Mouse (Mus musculus): ENCODE results near the gene March6. TPM values are rescaled to one million over a fixed set of nuclear protein-coding genes. Genes with fewer than 3 reads are reported as not detected.

Gene March6
- polyA plus RNA-seq, 1 experiment from 2014 or later: 96.9 TPM

GRCm38 (mm10) chr15:31458081-31458480 is 72.8 kb downstream of the March6 start:
- WGBS: 88% methylated on average over 7 of the region's 7 CpGs
- no peak overlapping the region for H3K4me3 ChIP-seq
- H3K4me2 ChIP-seq: no peak overlapping the region
- H3K27me3 ChIP-seq (replicated peaks): no peaks in the 10 kb centered on the region
- no peak for ATAC-seq (replicated peaks)
- peaks cover 1% of the 10 kb centered on the region; the same call in 1 of the 2 replicates for H3K4me1 ChIP-seq
- H3K27ac ChIP-seq: no peak overlapping the region
- H3K9me3 ChIP-seq: no peaks in the 10 kb centered on the region
- no peak overlapping the region for H3K9ac ChIP-seq
- peaks cover 40% of the 10 kb centered on the region for H3K36me3 ChIP-seq (replicated peaks)

GRCm38 (mm10) chr15:31456381-31456780 is 74.5 kb downstream of the March6 start:
- Histone ChIP-seq H3K4me3 (no peak overlapping the region), H3K36me3 (replicated peaks) (peaks cover 27% of the 10 kb centered on the region; the same call in 1 of the 2 replicates), H3K27ac (no peak overlapping the region), H3K4me1 (peaks cover 6% of the 10 kb centered on the region), H3K9ac (no peak overlapping the region), H3K27me3 (replicated peaks) (no peaks in the 10 kb centered on the region), H3K9me3 (no peaks in the 10 kb centered on the region), H3K4me2 (no peak overlapping the region)
- ATAC-seq (replicated peaks): no peak
- WGBS: 91% methylated on average over 5 of the region's 5 CpGs

GRCm38 (mm10) chr15:31454861-31455295 is 76.0 kb downstream of the March6 start:
- ATAC-seq (replicated peaks): no peak
- Histone ChIP-seq H3K27me3 (replicated peaks) (no peaks in the 10 kb centered on the region), H3K27ac (no peak overlapping the region), H3K9me3 (no peaks in the 10 kb centered on the region), H3K4me1 (peaks cover 6% of the 10 kb centered on the region), H3K4me2 (no peak overlapping the region), H3K4me3 (no peak overlapping the region), H3K9ac (no peak overlapping the region), H3K36me3 (replicated peaks) (peaks cover 13% of the 10 kb centered on the region; the same call in 1 of the 2 replicates)
- WGBS: 75% methylated on average over 7 of the region's 7 CpGs

- H3K27me3 ChIP-seq (replicated peaks): no peaks in the 10 kb centered on the region
- no peaks in the 10 kb centered on the region for H3K9me3 ChIP-seq
- 53% methylated on average over 10 of the region's 10 CpGs for WGBS
- peak overlapping the region; percentile 72 for H3K4me2 ChIP-seq
- peak overlapping the region; percentile 86 for H3K27ac ChIP-seq
- 0 out of 2 replicates have a peak overlapping the region, but pooled peaks have one; percentile 70 for H3K9ac ChIP-seq
- H3K4me1 ChIP-seq: peaks cover 6% of the 10 kb centered on the region
- peaks cover 7% of the 10 kb centered on the region; the same call in 1 of the 2 replicates for H3K36me3 ChIP-seq (replicated peaks)
- peak overlapping the region; percentile 70 for H3K4me3 ChIP-seq
- no peak; the same call in 1 of the 2 replicates for ATAC-seq (replicated peaks)
Measured at GRCm38 (mm10) chr15:31454096-31454860, 76.6 kb downstream of the March6 start.

GRCm38 (mm10) chr15:31453098-31453916 is 77.5 kb downstream of the March6 start, which contains the start of gene Ropn1l:
Gene Ropn1l (minus strand): TSS chr15:31453737.
- peak within 1 kb of the TSS; percentile 70 for H3K9ac ChIP-seq
- H3K27ac ChIP-seq: peak within 1 kb of the TSS; percentile 86
- no peaks in the 10 kb centered on the region for H3K9me3 ChIP-seq
- H3K4me1 ChIP-seq: peaks cover 6% of the 10 kb centered on the region
- peak; percentile 94 for ATAC-seq (replicated peaks)
- H3K4me3 ChIP-seq: peak within 1 kb of the TSS; percentile 70
- WGBS: under 1% methylated on average over 57 of the region's 57 CpGs
- H3K4me2 ChIP-seq: peak within 1 kb of the TSS; percentile 72
- 0 out of 2 replicates have a peak, but pooled peaks cover 2% of the 10 kb centered on the region for H3K36me3 ChIP-seq (replicated peaks)
- no peaks in the 10 kb centered on the region for H3K27me3 ChIP-seq (replicated peaks)

- Histone ChIP-seq H3K4me1 (peaks cover 6% of the 10 kb centered on the region), H3K4me3 (peak overlapping the region; percentile 70), H3K27me3 (replicated peaks) (no peaks in the 10 kb centered on the region), H3K27ac (no peak overlapping the region), H3K9ac (peak overlapping the region; percentile 70; the same call in 1 of the 2 replicates), H3K36me3 (replicated peaks) (no peaks in the 10 kb centered on the region), H3K4me2 (peak overlapping the region; percentile 72), H3K9me3 (no peaks in the 10 kb centered on the region)
- WGBS: 53% methylated on average over 18 of the region's 18 CpGs
- ATAC-seq (replicated peaks): no peak
Measured at GRCm38 (mm10) chr15:31452336-31453097, 78.3 kb downstream of the March6 start.

GRCm38 (mm10) chr15:31449772-31450171 is 81.1 kb downstream of the March6 start:
- Histone ChIP-seq H3K4me3 (no peak overlapping the region), H3K27ac (no peak overlapping the region), H3K4me2 (no peak overlapping the region), H3K4me1 (peaks cover 10% of the 10 kb centered on the region), H3K9me3 (no peaks in the 10 kb centered on the region), H3K9ac (no peak overlapping the region), H3K36me3 (replicated peaks) (no peaks in the 10 kb centered on the region), H3K27me3 (replicated peaks) (no peaks in the 10 kb centered on the region)
- no peak for ATAC-seq (replicated peaks)
- 14% methylated on average over 2 of the region's 2 CpGs for WGBS

- no peak overlapping the region for H3K4me3 ChIP-seq
- H3K27ac ChIP-seq: no peak overlapping the region
- no peaks in the 10 kb centered on the region for H3K27me3 ChIP-seq (replicated peaks)
- ATAC-seq (replicated peaks): peak; percentile 77
- 0 out of 2 replicates have a peak, but pooled peaks cover 4% of the 10 kb centered on the region for H3K4me1 ChIP-seq
- WGBS: 41% methylated on average over 7 of the region's 7 CpGs
- H3K9ac ChIP-seq: no peak overlapping the region
- H3K4me2 ChIP-seq: peak overlapping the region; percentile 17; the same call in 1 of the 2 replicates
- no peaks in the 10 kb centered on the region for H3K9me3 ChIP-seq
- no peaks in the 10 kb centered on the region for H3K36me3 ChIP-seq (replicated peaks)
Measured at GRCm38 (mm10) chr15:31447121-31447520, 83.7 kb downstream of the March6 start.

GRCm38 (mm10) chr15:31442698-31443097 is 88.2 kb downstream of the March6 start:
- no peaks in the 10 kb centered on the region for H3K27me3 ChIP-seq (replicated peaks)
- 90% methylated on average over 4 of the region's 4 CpGs for WGBS
- H3K27ac ChIP-seq: no peak overlapping the region
- no peaks in the 10 kb centered on the region for H3K36me3 ChIP-seq (replicated peaks)
- no peak for ATAC-seq (replicated peaks)
- no peaks in the 10 kb centered on the region for H3K9me3 ChIP-seq
- H3K4me2 ChIP-seq: no peak overlapping the region
- 0 out of 2 replicates have a peak, but pooled peaks cover 4% of the 10 kb centered on the region for H3K4me1 ChIP-seq
- H3K4me3 ChIP-seq: no peak overlapping the region
- H3K9ac ChIP-seq: no peak overlapping the region

GRCm38 (mm10) chr15:31441996-31442395 is 88.9 kb downstream of the March6 start:
- Histone ChIP-seq H3K9ac (no peak overlapping the region), H3K4me1 (0 out of 2 replicates have a peak, but pooled peaks cover 2% of the 10 kb centered on the region), H3K4me3 (no peak overlapping the region), H3K36me3 (replicated peaks) (no peaks in the 10 kb centered on the region), H3K27ac (no peak overlapping the region), H3K27me3 (replicated peaks) (no peaks in the 10 kb centered on the region), H3K4me2 (no peak overlapping the region), H3K9me3 (no peaks in the 10 kb centered on the region)
- ATAC-seq (replicated peaks): no peak
- 76% methylated on average over 6 of the region's 6 CpGs for WGBS

GRCm38 (mm10) chr15:31436811-31437210 is 94.0 kb downstream of the March6 start:
- H3K4me1 ChIP-seq: no peaks in the 10 kb centered on the region
- no peak overlapping the region for H3K4me2 ChIP-seq
- H3K9ac ChIP-seq: no peak overlapping the region
- H3K27ac ChIP-seq: no peak overlapping the region
- H3K36me3 ChIP-seq (replicated peaks): no peaks in the 10 kb centered on the region
- no peaks in the 10 kb centered on the region for H3K9me3 ChIP-seq
- no peaks in the 10 kb centered on the region for H3K27me3 ChIP-seq (replicated peaks)
- no peak overlapping the region for H3K4me3 ChIP-seq
- 86% methylated on average over 2 of the region's 2 CpGs for WGBS
- ATAC-seq (replicated peaks): no peak
